Mouse (Mus musculus) C2C12 (cell line): ENCODE results near the gene Dbf4.

Experiments
- CTCF ChIP-seq: IDR thresholded peaks from one replicate; pipeline ENCODE4 v1.5.1; 2011; ENCODE audit not compliant: control insufficient read depth, insufficient read depth, insufficient read length
- FOSL1 ChIP-seq: IDR thresholded peaks from one replicate; pipeline ENCODE4 v1.8.0; 2011; ENCODE audit warnings: mild to moderate bottlenecking, low read length; ENCODE audit not compliant: poor library complexity, insufficient read depth, severe bottlenecking
- MYOD1 ChIP-seq: IDR thresholded peaks from one replicate; pipeline ENCODE4 v1.6.1; 2011; ENCODE audit warnings: low read depth; ENCODE audit not compliant: control insufficient read depth, insufficient read length
- USF1 ChIP-seq: IDR thresholded peaks from one replicate; pipeline ENCODE4 v1.6.1; 2011; ENCODE audit warnings: low read depth, mild to moderate bottlenecking, control low read depth, moderate library complexity

DNA sequence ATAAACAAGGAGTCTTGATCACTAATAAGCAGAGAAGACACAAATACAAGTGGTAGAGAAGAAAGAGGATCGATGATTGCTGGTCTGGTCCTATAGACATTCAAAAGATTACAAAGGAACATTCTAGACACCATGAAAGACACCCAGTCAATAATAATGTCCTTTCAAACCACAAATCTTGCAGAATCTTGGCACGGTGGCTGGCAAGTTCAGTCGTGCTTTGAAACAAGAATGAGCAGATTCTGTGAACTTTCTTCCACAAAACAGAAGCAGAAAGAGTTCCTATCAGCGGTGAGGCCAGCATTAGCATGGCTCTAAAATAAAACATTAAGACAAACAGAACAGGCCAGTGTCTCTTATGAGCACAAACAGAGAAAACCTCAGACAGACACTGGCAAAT lies 49.1 kb downstream of the Dbf4 start:
- TF ChIP-seq CTCF (no peak), FOSL1 (no peak), USF1 (no peak), MYOD1 (no peak)
